Mouse (Mus musculus) intestine, embryonic 14.5 days (tissue): Measurements from ENCODE around the gene Kalrn. TPM values are rescaled to one million over a fixed set of nuclear protein-coding genes. Genes with fewer than 3 reads are reported as not detected.

Experiments used
- ATAC-seq: fragments of 200-750 bp; cut with Nextera tagmentation; replicated peaks from 2 replicates; pipeline ENCODE4 v1.8.0; 2017; ENCODE audit warnings: low read depth, moderate number of reproducible peaks, moderate TSS enrichment, moderate library complexity; ENCODE audit not compliant: low FRiP score, low TSS enrichment
- DNase-seq: peaks from one replicate; pipeline ENCODE4 v3.0.0-alpha.2; 2018; ENCODE audit warnings: low spot score
- H3K27ac ChIP-seq: fragments of 300-500 bp; sonication (generic); 2 replicates; pipeline ENCODE4 v1.5.1; 2014; ENCODE audit warnings: low read depth, mild to moderate bottlenecking, control low read depth
- H3K27me3 ChIP-seq: fragments of 300-500 bp; sonication (generic); replicated peaks from 2 replicates; pipeline ENCODE4 v1.6.1; 2014; ENCODE audit warnings: low read length, control low read depth; ENCODE audit not compliant: control insufficient read depth, insufficient read depth
- H3K36me3 ChIP-seq: fragments of 300-500 bp; sonication (generic); 2 replicates; pipeline ENCODE4 v1.6.1; 2014; ENCODE audit warnings: low read length, control low read depth; ENCODE audit not compliant: control insufficient read depth, insufficient read depth
- H3K4me1 ChIP-seq: fragments of 300-500 bp; sonication (generic); replicated peaks from 2 replicates; pipeline ENCODE4 v1.6.1; 2014; ENCODE audit warnings: low read length, control low read depth, mixed read lengths; ENCODE audit not compliant: control insufficient read depth, insufficient read depth
- H3K4me2 ChIP-seq: fragments of 300-500 bp; sonication (generic); 2 replicates; pipeline ENCODE4 v1.6.1; 2014; ENCODE audit warnings: low read length
- H3K4me3 ChIP-seq: fragments of 300-500 bp; sonication (generic); 2 replicates; pipeline ENCODE4 v1.5.1; 2014; ENCODE audit warnings: low read depth, low read length, control low read depth, mixed read lengths
- H3K9ac ChIP-seq: fragments of 300-500 bp; sonication (generic); 2 replicates; pipeline ENCODE4 v1.6.1; 2014; ENCODE audit warnings: mild to moderate bottlenecking, low read length
- H3K9me3 ChIP-seq: fragments of 300-500 bp; sonication (generic); 2 replicates; pipeline ENCODE4 v1.6.1; 2016; ENCODE audit warnings: low read length, control low read depth; ENCODE audit not compliant: control insufficient read depth
- WGBS: fragments of 180-500 bp; shearing (Covaris S2); extraction: QIAGEN DNeasy Blood & Tissue Kit; methylation state at CpG from one replicate; pipeline ENCODE4 v1.1.7; 2014; 5-methylcytosine and 5-hydroxymethylcytosine counted together
- polyA plus RNA-seq: library from polyadenylated mRNA; unstranded; fragments of >200 nt; fragmentation: Nextera tagmentation; extraction: Ambion mirVana; gene quantifications from 2 replicates; pipeline ENCODE4 v1.2.1, GENCODE M21; 2014

The Kalrn gene
- polyA plus RNA-seq, 1 experiment from 2014 or later = 20.1 TPM

DNA sequence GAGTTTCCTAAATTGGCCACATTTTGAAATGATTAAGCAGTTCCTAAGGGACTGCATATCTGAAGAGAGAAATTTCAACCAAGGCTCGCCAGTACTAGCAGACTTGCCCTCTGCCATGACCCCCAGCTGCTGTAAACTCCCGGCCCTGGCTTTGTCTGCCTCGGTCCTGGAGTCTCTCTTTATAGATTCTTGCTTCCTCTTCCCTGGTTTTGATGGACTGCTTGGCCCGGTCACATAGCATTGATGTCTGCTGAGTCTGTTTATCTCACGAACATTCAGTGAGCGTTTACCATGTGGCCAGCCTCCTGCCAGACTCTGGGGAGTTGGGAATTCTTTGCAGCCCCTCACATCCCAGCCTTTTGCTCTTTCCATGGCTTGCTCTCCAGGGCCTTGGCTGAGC is 628.6 kb downstream of the Kalrn start:
- no peaks in the 10 kb centered on the region for H3K27me3 ChIP-seq
- peaks cover 37% of the 10 kb centered on the region for H3K4me1 ChIP-seq
- H3K4me3 ChIP-seq = no peak overlapping the region
- H3K27ac ChIP-seq = no peak overlapping the region
- no peaks in the 10 kb centered on the region for H3K9me3 ChIP-seq
- no peak overlapping the region for H3K4me2 ChIP-seq
- WGBS = 20% methylated on average over 6 of the region's 6 CpGs
- ATAC-seq = no peak
- H3K9ac ChIP-seq = no peak overlapping the region
- no peak for DNase-seq
- peaks cover 20% of the 10 kb centered on the region for H3K36me3 ChIP-seq

GRCm38 (mm10) chr16:33944126-33944525 is 629.2 kb downstream of the Kalrn start:
- DNase-seq = no peak
- ATAC-seq = no peak
- H3K4me2 ChIP-seq = no peak overlapping the region
- no peak overlapping the region for H3K4me3 ChIP-seq
- H3K9me3 ChIP-seq = no peaks in the 10 kb centered on the region
- 74% methylated on average over 4 of the region's 4 CpGs for WGBS
- H3K36me3 ChIP-seq = peaks cover 16% of the 10 kb centered on the region
- no peak overlapping the region for H3K9ac ChIP-seq
- no peaks in the 10 kb centered on the region for H3K27me3 ChIP-seq
- H3K27ac ChIP-seq = no peak overlapping the region
- peaks cover 43% of the 10 kb centered on the region for H3K4me1 ChIP-seq

DNA sequence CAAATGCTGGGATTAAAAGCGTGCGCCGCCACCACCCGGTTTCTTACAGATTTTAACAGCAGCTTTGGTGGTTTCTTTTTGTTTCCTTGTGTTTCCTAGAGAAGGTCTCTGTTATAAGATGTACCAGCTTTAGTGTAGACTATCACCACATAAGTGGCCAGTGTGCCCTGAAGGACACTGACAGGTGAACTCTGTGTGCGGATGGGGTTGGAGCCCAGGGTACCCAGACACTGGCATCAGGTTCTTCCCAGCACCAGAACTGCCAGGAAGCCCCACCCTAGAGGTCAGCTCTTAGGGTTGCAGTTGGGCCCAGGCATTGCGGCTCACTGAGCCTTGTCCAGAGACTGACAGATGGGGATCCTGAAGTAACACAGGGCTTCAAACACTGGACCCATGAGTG is 629.9 kb downstream of the Kalrn start:
- Histone ChIP-seq H3K27ac (no peak overlapping the region), H3K9me3 (no peaks in the 10 kb centered on the region), H3K9ac (no peak overlapping the region), H3K4me2 (no peak overlapping the region), H3K36me3 (peaks cover 8% of the 10 kb centered on the region; the same call in 1 of the 2 replicates), H3K27me3 (no peaks in the 10 kb centered on the region), H3K4me1 (peaks cover 48% of the 10 kb centered on the region), H3K4me3 (no peak overlapping the region)
- ATAC-seq = no peak
- DNase-seq = no peak
- WGBS = 97% methylated on average over 6 of the region's 6 CpGs

- Histone ChIP-seq H3K9me3 (no peaks in the 10 kb centered on the region), H3K36me3 (0 out of 2 replicates have a peak, but pooled peaks cover 2% of the 10 kb centered on the region), H3K4me1 (peaks cover 48% of the 10 kb centered on the region), H3K4me3 (no peak overlapping the region), H3K9ac (no peak overlapping the region), H3K4me2 (no peak overlapping the region), H3K27me3 (no peaks in the 10 kb centered on the region), H3K27ac (peak overlapping the region; percentile 20; the same call in 1 of the 2 replicates)
- DNase-seq (no peak), ATAC-seq (no peak)
- WGBS = 51% methylated on average over 11 of the region's 11 CpGs
These were observed 631.0 kb downstream of the Kalrn start for GRCm38 (mm10) chr16:33942341-33942740.

- Histone ChIP-seq H3K4me2 (no peak overlapping the region), H3K36me3 (no peaks in the 10 kb centered on the region), H3K9me3 (no peaks in the 10 kb centered on the region), H3K4me3 (no peak overlapping the region), H3K4me1 (peaks cover 48% of the 10 kb centered on the region), H3K27me3 (no peaks in the 10 kb centered on the region), H3K9ac (no peak overlapping the region), H3K27ac (peak overlapping the region; percentile 20; the same call in 1 of the 2 replicates)
- DNase-seq (peak; percentile 65), ATAC-seq (0 out of 2 replicates have a peak, but pooled peaks have one; percentile 10)
- 34% methylated on average over 11 of the region's 11 CpGs for WGBS
These were observed 632.0 kb downstream of the Kalrn start for GRCm38 (mm10) chr16:33941271-33941781.

DNA sequence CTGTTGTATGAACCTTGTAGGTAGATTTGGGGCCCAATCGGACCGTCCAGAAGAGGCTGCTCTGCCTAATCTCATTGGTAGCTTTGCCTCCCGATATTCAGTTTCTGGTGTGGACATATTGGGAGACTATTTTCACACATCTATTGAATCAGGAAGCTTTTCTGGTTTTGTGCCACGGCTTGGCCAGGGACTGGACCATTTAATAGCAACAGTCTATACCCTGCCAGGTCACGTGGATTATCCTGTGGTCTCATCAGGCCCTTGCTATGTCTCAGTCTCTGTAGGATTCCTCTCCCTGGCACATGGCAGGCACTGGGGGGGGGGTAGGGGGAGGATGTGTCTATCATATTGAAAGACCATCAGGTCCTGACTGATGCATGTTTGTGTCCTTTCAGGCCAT is 633.2 kb downstream of the Kalrn start:
- peaks cover 46% of the 10 kb centered on the region for H3K4me1 ChIP-seq
- H3K36me3 ChIP-seq = no peaks in the 10 kb centered on the region
- H3K4me2 ChIP-seq = no peak overlapping the region
- DNase-seq = no peak
- no peaks in the 10 kb centered on the region for H3K9me3 ChIP-seq
- H3K27ac ChIP-seq = no peak overlapping the region
- no peak for ATAC-seq
- 75% methylated on average over 5 of the region's 5 CpGs for WGBS
- H3K4me3 ChIP-seq = no peak overlapping the region
- H3K27me3 ChIP-seq = no peaks in the 10 kb centered on the region
- H3K9ac ChIP-seq = no peak overlapping the region

- DNase-seq (no peak), ATAC-seq (no peak)
- Histone ChIP-seq H3K27me3 (no peaks in the 10 kb centered on the region), H3K36me3 (no peaks in the 10 kb centered on the region), H3K4me2 (no peak overlapping the region), H3K4me1 (peaks cover 49% of the 10 kb centered on the region), H3K4me3 (no peak overlapping the region), H3K9me3 (no peaks in the 10 kb centered on the region), H3K27ac (no peak overlapping the region), H3K9ac (no peak overlapping the region)
- WGBS = 39% methylated on average over 9 of the region's 9 CpGs
These were observed 633.7 kb downstream of the Kalrn start for GRCm38 (mm10) chr16:33939636-33940035.

DNA sequence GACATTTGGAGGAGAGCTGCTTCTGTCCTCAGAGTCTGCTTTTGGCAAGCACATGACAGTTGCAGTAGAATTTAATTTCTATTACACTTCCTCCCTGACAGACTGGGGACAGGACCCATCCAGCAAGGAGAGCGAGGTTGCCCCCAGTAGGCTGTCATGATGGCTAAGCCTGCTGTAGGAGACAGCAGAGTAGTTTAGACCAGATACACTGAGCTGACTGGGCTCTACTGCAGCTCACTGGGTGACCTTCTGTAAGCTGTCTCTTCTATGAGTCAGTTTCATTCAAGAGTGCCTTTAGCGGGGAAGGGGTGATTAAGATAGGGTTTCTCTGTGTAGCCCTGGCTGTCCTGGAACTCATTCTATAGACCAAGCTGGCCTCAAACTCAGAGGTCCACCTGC is 634.2 kb downstream of the Kalrn start:
- H3K27ac ChIP-seq = no peak overlapping the region
- no peak overlapping the region for H3K4me3 ChIP-seq
- H3K4me2 ChIP-seq = no peak overlapping the region
- 72% methylated on average over 2 of the region's 2 CpGs for WGBS
- DNase-seq (no peak), ATAC-seq (no peak)
- H3K27me3 ChIP-seq = no peaks in the 10 kb centered on the region
- no peak overlapping the region for H3K9ac ChIP-seq
- H3K36me3 ChIP-seq = no peaks in the 10 kb centered on the region
- no peaks in the 10 kb centered on the region for H3K9me3 ChIP-seq
- peaks cover 54% of the 10 kb centered on the region for H3K4me1 ChIP-seq

DNA sequence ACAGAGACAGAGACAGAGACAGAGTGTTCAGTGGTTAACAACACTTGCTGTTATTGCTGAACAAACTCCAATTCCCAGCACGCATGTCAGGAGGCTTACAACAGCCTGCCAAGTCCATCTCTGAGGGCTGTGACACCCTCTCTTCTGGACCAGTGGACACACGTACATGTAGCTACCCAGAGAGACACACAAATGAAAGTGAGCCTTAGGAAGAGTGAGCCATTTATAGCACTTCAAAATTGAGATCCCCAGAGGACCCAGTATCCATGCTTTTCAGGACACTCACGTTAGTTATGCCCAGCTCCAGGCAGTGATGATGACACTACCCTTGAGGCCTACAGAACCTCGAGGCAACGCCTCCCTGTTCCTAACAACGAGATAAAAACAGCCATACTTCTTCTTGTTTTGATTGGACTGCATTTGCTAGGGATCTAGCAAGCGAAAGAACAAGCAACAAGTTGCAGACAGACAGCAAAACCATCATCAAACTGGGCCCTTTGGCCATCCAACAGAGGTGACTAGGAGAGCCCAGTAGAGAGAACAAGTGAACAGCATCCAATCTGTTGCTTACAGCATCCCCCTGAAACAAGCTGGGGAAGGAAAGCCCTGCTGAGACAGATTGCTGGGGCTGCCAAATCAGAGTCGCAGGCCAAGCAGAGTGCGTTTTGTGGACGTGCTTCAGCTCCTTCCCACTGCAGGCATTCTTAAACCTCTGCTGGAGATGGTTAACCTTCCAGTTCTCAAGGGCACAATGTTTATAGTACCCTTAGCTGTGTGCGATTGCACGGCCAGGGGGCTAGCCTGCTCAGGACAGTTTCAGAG is 634.8 kb downstream of the Kalrn start:
- no peaks in the 10 kb centered on the region for H3K9me3 ChIP-seq
- H3K4me2 ChIP-seq = no peak overlapping the region
- no peak overlapping the region for H3K27ac ChIP-seq
- ATAC-seq (no peak), DNase-seq (no peak)
- peaks cover 57% of the 10 kb centered on the region for H3K4me1 ChIP-seq
- no peaks in the 10 kb centered on the region for H3K36me3 ChIP-seq
- no peaks in the 10 kb centered on the region for H3K27me3 ChIP-seq
- H3K4me3 ChIP-seq = no peak overlapping the region
- H3K9ac ChIP-seq = no peak overlapping the region
- 59% methylated on average over 12 of the region's 12 CpGs for WGBS
